Mouse (Mus musculus): ENCODE measurements around the gene Dnajb12.

DNA sequence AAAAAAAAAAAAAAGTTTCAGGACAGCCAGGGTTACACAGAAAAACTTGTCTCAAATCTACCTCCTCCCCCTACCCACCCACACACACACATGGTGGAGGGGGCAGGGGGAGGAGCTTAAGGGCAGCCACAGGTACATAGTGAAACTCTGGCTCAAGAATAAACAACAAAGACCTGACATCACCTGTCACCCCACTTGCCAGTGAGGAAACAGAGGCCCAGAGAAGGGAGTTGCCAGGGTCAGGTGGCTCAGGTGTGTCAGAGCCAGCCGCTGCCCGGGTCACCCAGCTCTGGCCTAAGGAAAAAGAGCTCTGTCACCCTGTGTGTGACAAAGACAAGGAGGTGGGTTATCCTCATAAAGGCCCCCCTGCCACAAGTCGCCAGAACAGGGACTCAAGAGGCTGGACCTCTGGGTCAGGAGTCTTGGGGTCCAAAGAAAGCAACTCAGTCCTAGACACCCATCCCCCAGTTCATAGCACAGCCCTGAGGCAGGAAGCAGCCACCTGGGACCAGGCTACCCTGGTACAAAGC, 27.8 kb downstream of the Dnajb12 start:
- no peak for TF ChIP-seq CTCF (IDR thresholded peaks at IDR 0.05; ENCODE audit: low read depth, low read length)
- TF ChIP-seq POLR2A (IDR thresholded peaks at IDR 0.05; ENCODE audit: borderline replicate concordance, low read depth, low read length) = no peak
